Mouse (Mus musculus) neural tube, embryonic 11.5 days (tissue): ENCODE results near the gene Fxyd5. TPM values are rescaled to one million over a fixed set of nuclear protein-coding genes. Genes with fewer than 3 reads are reported as not detected.

ENCODE experiments used
- ATAC-seq: fragments of 200-750 bp; cut with Nextera tagmentation; 2 replicates; pipeline ENCODE4 v1.8.0; 2017; ENCODE audit warnings: moderate number of reproducible peaks, mild to moderate bottlenecking, moderate TSS enrichment, moderate library complexity; ENCODE audit not compliant: insufficient read depth, low FRiP score, low TSS enrichment
- DNase-seq: peaks from one replicate; pipeline ENCODE4 v3.0.0-alpha.2; 2015; ENCODE audit warnings: low spot score
- H3K27ac ChIP-seq: fragments of 300-500 bp; sonication (generic); 2 replicates; pipeline ENCODE4 v1.5.1; 2014; ENCODE audit warnings: low read depth, mild to moderate bottlenecking, low read length
- H3K27me3 ChIP-seq: fragments of 300-500 bp; sonication (generic); 2 replicates; pipeline ENCODE4 v1.6.1; 2014; ENCODE audit warnings: mild to moderate bottlenecking, low read length, mixed read lengths; ENCODE audit not compliant: control insufficient read depth, insufficient read depth
- H3K36me3 ChIP-seq: fragments of 300-500 bp; sonication (generic); 2 replicates; pipeline ENCODE4 v1.6.1; 2014; ENCODE audit warnings: mild to moderate bottlenecking, low read length, moderate library complexity, mixed read lengths; ENCODE audit not compliant: control insufficient read depth, insufficient read depth
- H3K4me1 ChIP-seq: fragments of 300-500 bp; sonication (generic); 2 replicates; pipeline ENCODE4 v1.6.1; 2014; ENCODE audit warnings: low read length, mixed read lengths; ENCODE audit not compliant: control insufficient read depth, insufficient read depth
- H3K4me2 ChIP-seq: fragments of 300-500 bp; sonication (generic); 2 replicates; pipeline ENCODE4 v1.6.1; 2014; ENCODE audit warnings: low read depth, mild to moderate bottlenecking, moderate library complexity
- H3K4me3 ChIP-seq: fragments of 300-500 bp; sonication (generic); 2 replicates; pipeline ENCODE4 v1.5.1; 2014; ENCODE audit warnings: low read depth, low read length
- H3K9ac ChIP-seq: fragments of 300-500 bp; sonication (generic); 2 replicates; pipeline ENCODE4 v1.6.1; 2014; ENCODE audit warnings: mild to moderate bottlenecking, low read length
- H3K9me3 ChIP-seq: fragments of 300-500 bp; sonication (generic); 2 replicates; pipeline ENCODE4 v1.6.1; 2016; ENCODE audit warnings: low read length; ENCODE audit not compliant: control insufficient read depth
- WGBS: fragments of 180-500 bp; shearing (Covaris S2); extraction: QIAGEN DNeasy Blood & Tissue Kit; methylation state at CpG from one replicate; pipeline ENCODE4 v1.1.7; 2014; 5-methylcytosine and 5-hydroxymethylcytosine counted together
- polyA plus RNA-seq: library from polyadenylated mRNA; unstranded; fragments of >200 nt; fragmentation: Nextera tagmentation; extraction: Ambion mirVana; gene quantifications from 2 replicates; pipeline ENCODE4 v1.2.1, GENCODE M21; 2014

The Fxyd5 gene
- polyA plus RNA-seq, 1 experiment from 2014 or later = 17.3 TPM

- Histone ChIP-seq H3K4me2 (no peak overlapping the region), H3K9ac (no peak overlapping the region), H3K4me3 (no peak overlapping the region), H3K27ac (no peak overlapping the region), H3K4me1 (no peaks in the 10 kb centered on the region), H3K9me3 (no peaks in the 10 kb centered on the region), H3K27me3 (no peaks in the 10 kb centered on the region), H3K36me3 (no peaks in the 10 kb centered on the region)
- no peak for ATAC-seq
- DNase-seq = no peak
- 87% methylated on average over 1 of the region's 1 CpGs for WGBS
These were observed 34.5 kb downstream of the Fxyd5 start for GRCm38 (mm10) chr7:31007775-31008174.

- WGBS = 85% methylated on average over 8 of the region's 8 CpGs
- Histone ChIP-seq H3K9me3 (no peaks in the 10 kb centered on the region), H3K36me3 (no peaks in the 10 kb centered on the region), H3K27me3 (no peaks in the 10 kb centered on the region), H3K27ac (no peak overlapping the region), H3K4me1 (no peaks in the 10 kb centered on the region), H3K4me2 (no peak overlapping the region), H3K9ac (no peak overlapping the region), H3K4me3 (no peak overlapping the region)
- no peak for ATAC-seq
- no peak for DNase-seq
These were observed 39.6 kb downstream of the Fxyd5 start for GRCm38 (mm10) chr7:31002650-31003049.

GRCm38 (mm10) chr7:31000505-31001020 lies 41.7 kb downstream of the Fxyd5 start:
- ATAC-seq (no peak), DNase-seq (peak; percentile 20)
- H3K4me1 ChIP-seq = no peaks in the 10 kb centered on the region
- no peak overlapping the region for H3K4me3 ChIP-seq
- H3K9ac ChIP-seq = no peak overlapping the region
- WGBS = 64% methylated on average over 7 of the region's 7 CpGs
- 0 out of 2 replicates have a peak, but pooled peaks cover 3% of the 10 kb centered on the region for H3K9me3 ChIP-seq
- H3K4me2 ChIP-seq = no peak overlapping the region
- H3K27ac ChIP-seq = no peak overlapping the region
- no peaks in the 10 kb centered on the region for H3K27me3 ChIP-seq
- no peaks in the 10 kb centered on the region for H3K36me3 ChIP-seq

GRCm38 (mm10) chr7:30996491-30996890 lies 45.8 kb downstream of the Fxyd5 start:
- no peak for ATAC-seq
- WGBS = 94% methylated on average over 2 of the region's 2 CpGs
- H3K4me2 ChIP-seq = no peak overlapping the region

GRCm38 (mm10) chr7:30993986-30994385 lies 48.3 kb downstream of the Fxyd5 start:
- 86% methylated on average over 5 of the region's 5 CpGs for WGBS
- Histone ChIP-seq H3K4me2 (no peak overlapping the region), H3K4me3 (no peak overlapping the region), H3K27me3 (no peaks in the 10 kb centered on the region), H3K4me1 (no peaks in the 10 kb centered on the region), H3K27ac (no peak overlapping the region), H3K9ac (no peak overlapping the region), H3K9me3 (0 out of 2 replicates have a peak, but pooled peaks cover 3% of the 10 kb centered on the region), H3K36me3 (no peaks in the 10 kb centered on the region)
- ATAC-seq (no peak), DNase-seq (no peak)

More at GRCm38 (mm10) chr7:30996491-30996890, 45.8 kb downstream of the Fxyd5 start:
- Histone ChIP-seq H3K4me3 (no peak overlapping the region), H3K9ac (no peak overlapping the region), H3K36me3 (no peaks in the 10 kb centered on the region), H3K4me1 (no peaks in the 10 kb centered on the region), H3K27ac (no peak overlapping the region), H3K9me3 (0 out of 2 replicates have a peak, but pooled peaks cover 3% of the 10 kb centered on the region), H3K27me3 (no peaks in the 10 kb centered on the region)
- no peak for DNase-seq

- WGBS = 84% methylated on average over 5 of the region's 5 CpGs
- ATAC-seq = no peak
These were observed 50.1 kb downstream of the Fxyd5 start for GRCm38 (mm10) chr7:30992148-30992547.

GRCm38 (mm10) chr7:30988519-30989162 lies 53.6 kb downstream of the Fxyd5 start:
- Histone ChIP-seq H3K4me2 (no peak overlapping the region), H3K27ac (no peak overlapping the region), H3K9ac (no peak overlapping the region), H3K4me1 (no peaks in the 10 kb centered on the region), H3K9me3 (no peaks in the 10 kb centered on the region), H3K27me3 (no peaks in the 10 kb centered on the region), H3K4me3 (no peak overlapping the region), H3K36me3 (no peaks in the 10 kb centered on the region)
- ATAC-seq (no peak), DNase-seq (no peak)
- WGBS = 88% methylated on average over 4 of the region's 4 CpGs

More at GRCm38 (mm10) chr7:30992148-30992547, 50.1 kb downstream of the Fxyd5 start:
- Histone ChIP-seq H3K4me3 (no peak overlapping the region), H3K4me2 (no peak overlapping the region), H3K4me1 (no peaks in the 10 kb centered on the region), H3K27ac (no peak overlapping the region), H3K9ac (no peak overlapping the region), H3K27me3 (no peaks in the 10 kb centered on the region), H3K36me3 (no peaks in the 10 kb centered on the region), H3K9me3 (0 out of 2 replicates have a peak, but pooled peaks cover 3% of the 10 kb centered on the region)
- DNase-seq = no peak

GRCm38 (mm10) chr7:30985357-30985756 lies 56.9 kb downstream of the Fxyd5 start:
- no peaks in the 10 kb centered on the region for H3K27me3 ChIP-seq
- WGBS = 84% methylated on average over 9 of the region's 9 CpGs
- H3K4me2 ChIP-seq = no peak overlapping the region
- ATAC-seq (no peak), DNase-seq (no peak)
- no peaks in the 10 kb centered on the region for H3K36me3 ChIP-seq
- H3K4me1 ChIP-seq = no peaks in the 10 kb centered on the region
- H3K9ac ChIP-seq = no peak overlapping the region
- no peak overlapping the region for H3K4me3 ChIP-seq
- H3K9me3 ChIP-seq = no peaks in the 10 kb centered on the region
- H3K27ac ChIP-seq = no peak overlapping the region
